Mouse (Mus musculus) layer of hippocampus, adult 2 months (tissue): ENCODE data around the gene Ddit4l. TPM values are rescaled to one million over a fixed set of nuclear protein-coding genes. Genes with fewer than 3 reads are reported as not detected.
"Not testable (repeated sequence)": the region's sequence is repeated elsewhere in the genome, so short reads cannot be mapped to it uniquely, and the experiment has no call there.

Source experiments
- DNase-seq, 2 experiments: peaks; one replicate each; pipeline ENCODE4 v3.0.0; 2022; ENCODE audit warnings: low spot score in 2 of 2
- H3K27ac ChIP-seq: fragments of 200-600 bp; 2 replicates; pipeline ENCODE4 v1.8.1; 2022
- H3K4me3 ChIP-seq: fragments of 200-600 bp; 2 replicates; pipeline ENCODE4 v1.8.1; 2022; ENCODE audit warnings: mild to moderate bottlenecking
- CTCF ChIP-seq: fragments of 200-600 bp; conservative IDR thresholded peaks from 2 replicates; pipeline ENCODE4 v1.8.1; 2022; ENCODE audit warnings: antibody characterized with exemption, mild to moderate bottlenecking, moderate library complexity
- long read RNA-seq, 2 experiments: library from polyadenylated mRNA; stranded (forward); transcript quantifications; one replicate each; pipeline ENCODE4 v2.0.0; 2021; ENCODE audit warnings: borderline mapping rate in 2 of 2
- total RNA-seq, 2 experiments: library from RNA; stranded (reverse); gene quantifications; 2 replicates each; pipeline ENCODE4 v1.2.3; 2021

Gene Ddit4l
- total RNA-seq = 1 to 10 TPM; 8.7 to 8.9 TPM
- long read RNA-seq, experiment 1, transcript Ddit4l-201 (3 exons, 2,722 nt) = major isoform, 9 of 13 reads
- long read RNA-seq, experiment 1, partial matches to known transcripts = 0 of 13 reads
- long read RNA-seq, experiment 1, other reads (novel, unspliced or antisense) = 1 of 13 reads
- long read RNA-seq, experiment 2, transcript Ddit4l-201 (3 exons, 2,722 nt) = major isoform, 14 of 15 reads
- long read RNA-seq, experiment 2, partial matches to known transcripts = 0 of 15 reads
- long read RNA-seq, experiment 2, other reads (novel, unspliced or antisense) = 0 of 15 reads

DNA sequence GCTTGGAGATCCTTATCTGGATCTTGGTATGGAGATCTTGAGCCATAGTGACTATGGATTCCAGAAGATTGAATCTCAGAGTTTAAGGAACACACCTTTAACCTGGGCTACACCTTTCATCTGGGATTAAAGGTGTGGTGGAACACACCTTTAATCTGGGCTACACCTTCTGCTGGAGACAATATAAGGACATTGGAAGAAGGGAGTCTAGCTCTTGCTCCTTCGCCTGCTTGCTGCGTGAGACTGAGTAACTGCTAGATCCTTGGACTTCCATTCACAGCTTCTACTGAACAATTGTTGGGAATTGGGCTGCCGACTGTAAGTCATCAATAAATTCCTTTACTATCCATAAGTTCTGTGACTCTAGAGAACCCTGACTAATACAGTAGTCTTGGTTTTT, at the start of gene Ddit4l:
Ddit4l (plus strand) TSS at position 301 of the 400 bp plus-strand sequence.
- peak within 1 kb of the TSS; percentile 81 for H3K27ac ChIP-seq
- DNase-seq = not testable (repeated sequence)

DNA sequence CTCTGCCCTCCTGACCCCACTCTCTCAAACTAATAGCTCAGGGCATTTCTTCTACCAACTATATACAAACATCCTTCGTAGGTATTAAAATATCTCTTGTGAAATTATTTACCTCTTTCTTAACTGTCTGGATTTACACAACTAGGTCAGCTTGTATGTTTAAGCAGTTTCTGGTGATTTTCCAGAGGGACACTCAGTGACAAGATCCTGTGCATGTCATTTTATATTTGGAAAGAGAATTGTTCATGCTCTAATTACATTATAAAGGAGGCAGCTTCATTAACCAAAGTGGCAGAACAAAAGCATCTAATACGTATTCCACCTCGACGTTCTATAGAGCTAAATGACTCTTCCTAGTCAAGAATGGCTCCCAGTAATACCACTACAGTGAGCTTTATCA, 45.3 kb upstream of the Ddit4l start:
- Histone ChIP-seq H3K27ac (no peak overlapping the region), H3K4me3 (no peak overlapping the region)
- no peak for DNase-seq
- TF ChIP-seq CTCF = no peak

More for the DNA sequence above, at the start of gene Ddit4l:
- not testable (repeated sequence) for H3K4me3 ChIP-seq

DNA sequence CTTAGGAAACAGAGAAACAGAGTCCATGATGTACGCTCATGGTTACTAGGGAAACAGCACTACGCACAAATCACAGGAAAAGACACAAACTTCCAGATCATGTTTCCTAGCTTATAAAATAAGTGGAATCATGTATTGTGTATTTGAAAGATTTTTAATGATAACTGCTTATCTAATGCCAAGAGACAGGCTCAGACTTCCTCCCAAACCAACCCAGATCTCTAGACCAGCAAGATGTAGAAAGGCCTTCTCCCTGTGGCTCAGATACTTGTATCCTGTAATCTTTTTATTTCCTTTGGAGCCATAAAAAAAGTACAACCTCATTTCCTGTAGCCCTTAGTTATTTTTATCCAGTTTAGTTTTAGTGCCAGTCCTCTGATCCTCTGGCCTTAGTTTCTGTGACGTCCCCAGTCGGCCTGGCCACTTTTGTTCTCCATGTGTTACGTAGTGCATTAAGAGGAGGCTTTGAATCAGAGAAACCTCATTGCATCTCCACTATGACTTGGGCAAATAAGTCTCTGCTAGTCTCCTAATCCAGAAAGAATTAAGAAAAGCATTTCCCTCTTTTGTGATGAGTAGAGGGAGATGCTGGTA, 34.9 kb upstream of the Ddit4l start:
- no peak for TF ChIP-seq CTCF
- Histone ChIP-seq H3K27ac (peak overlapping the region; percentile 86), H3K4me3 (no peak overlapping the region)
- no peak for DNase-seq

DNA sequence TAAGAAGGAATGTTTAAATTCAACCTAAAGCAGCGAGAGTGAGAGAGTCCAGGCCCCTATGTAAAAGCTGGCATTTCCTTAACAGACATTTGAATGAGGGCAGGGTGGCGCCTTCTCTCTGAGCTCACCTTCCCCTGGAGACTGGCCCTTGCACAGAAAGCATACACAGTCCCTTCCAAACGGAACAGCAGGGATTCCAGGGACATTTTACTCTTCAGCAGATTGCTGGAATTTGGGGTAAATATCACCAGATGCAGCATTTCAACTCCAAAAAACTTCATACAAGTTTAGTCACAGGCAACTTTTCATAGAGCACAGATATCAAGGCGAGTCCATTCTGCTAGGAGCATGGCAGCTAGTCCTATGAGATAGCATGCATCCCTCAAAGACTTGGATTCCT, 31.6 kb upstream of the Ddit4l start:
- TF ChIP-seq CTCF = no peak
- DNase-seq = peak; percentile 32 to 39
- Histone ChIP-seq H3K27ac (peak overlapping the region; percentile 50), H3K4me3 (no peak overlapping the region)

- no peak for DNase-seq
- no peak overlapping the region for H3K27ac ChIP-seq
- H3K4me3 ChIP-seq = no peak overlapping the region
- no peak for TF ChIP-seq CTCF
Measured at GRCm38 (mm10) chr3:137594332-137594905, 27.0 kb upstream of the Ddit4l start.

- no peak for DNase-seq
- TF ChIP-seq CTCF = no peak
- Histone ChIP-seq H3K4me3 (no peak overlapping the region), H3K27ac (peak overlapping the region; percentile 81)
Measured at GRCm38 (mm10) chr3:137608918-137609435, 12.4 kb upstream of the Ddit4l start.

DNA sequence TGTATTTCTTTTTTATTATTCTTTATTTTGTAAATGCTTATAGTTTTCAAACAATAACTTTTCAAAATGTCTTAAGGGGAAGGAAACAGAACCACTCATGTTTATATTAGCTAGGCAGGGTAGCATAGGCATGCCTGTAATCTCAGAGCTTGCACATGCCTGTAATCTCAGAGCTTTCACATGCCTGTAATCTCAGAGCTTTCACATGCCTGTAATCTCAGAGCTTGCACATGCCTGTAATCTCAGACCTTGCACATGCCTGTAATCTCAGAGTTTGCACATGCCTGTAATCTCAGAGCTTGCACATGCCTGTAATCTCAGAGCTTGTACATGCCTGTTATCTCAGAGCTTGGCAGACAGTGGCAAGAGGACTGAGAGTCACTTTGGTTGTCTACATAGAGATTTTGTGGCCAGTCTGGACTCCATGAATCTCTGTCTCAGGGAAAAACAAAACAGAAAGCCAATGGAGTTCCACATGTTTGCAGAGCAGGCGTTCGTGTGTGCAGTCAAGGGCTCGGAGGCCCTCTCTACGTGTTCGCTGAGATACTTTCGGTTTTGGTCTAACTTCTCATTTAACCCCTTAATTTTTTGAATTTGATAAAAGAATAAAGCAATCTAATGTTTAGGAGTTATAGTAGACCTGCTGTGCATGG, 10.8 kb upstream of the Ddit4l start:
- no peak for TF ChIP-seq CTCF
- Histone ChIP-seq H3K27ac (peak overlapping the region; percentile 10; the same call in 1 of the 2 replicates), H3K4me3 (no peak overlapping the region)
- DNase-seq = no peak

DNA sequence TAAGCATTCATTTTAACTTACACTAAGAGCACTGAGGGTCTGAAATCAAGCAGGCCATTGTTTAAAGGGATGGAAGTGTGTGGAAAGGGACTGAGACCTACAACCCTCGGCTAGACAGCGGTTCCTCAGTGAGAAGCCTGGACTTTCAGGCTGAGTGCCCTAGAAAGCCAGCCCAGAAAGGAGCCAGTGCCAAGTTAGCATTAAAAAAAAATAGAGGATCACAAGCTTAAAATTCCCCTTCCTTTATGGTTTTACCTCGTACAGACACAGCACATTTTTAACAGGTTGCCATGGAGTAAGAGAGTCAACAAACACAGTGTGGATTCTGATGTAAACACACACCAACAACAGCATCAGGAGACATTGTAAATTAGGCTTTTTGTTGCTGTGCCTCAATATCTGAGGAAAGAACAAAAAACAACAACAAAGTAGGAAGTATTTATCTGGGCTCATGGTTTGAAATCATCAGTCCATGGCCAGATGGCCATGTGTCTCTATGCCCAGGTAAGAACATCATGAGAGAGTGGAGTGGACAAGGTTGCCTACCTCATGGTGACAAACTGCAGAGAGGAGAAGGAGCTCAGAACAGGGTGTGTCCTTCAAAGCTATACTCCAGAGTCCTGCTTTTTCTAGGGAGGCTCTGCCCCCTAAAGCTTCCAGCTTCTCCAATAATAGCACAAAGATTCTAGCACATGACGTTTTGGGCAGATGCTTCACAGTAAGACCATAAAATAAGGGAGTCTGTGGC, 10.1 kb upstream of the Ddit4l start:
- no peak for TF ChIP-seq CTCF
- H3K27ac ChIP-seq = no peak overlapping the region; the same call in 1 of the 2 replicates
- no peak for DNase-seq
- H3K4me3 ChIP-seq = no peak overlapping the region

- H3K4me3 ChIP-seq = no peak overlapping the region
- TF ChIP-seq CTCF = no peak
- DNase-seq = no peak
Measured at GRCm38 (mm10) chr3:137611981-137612380, 9.4 kb upstream of the Ddit4l start.

DNA sequence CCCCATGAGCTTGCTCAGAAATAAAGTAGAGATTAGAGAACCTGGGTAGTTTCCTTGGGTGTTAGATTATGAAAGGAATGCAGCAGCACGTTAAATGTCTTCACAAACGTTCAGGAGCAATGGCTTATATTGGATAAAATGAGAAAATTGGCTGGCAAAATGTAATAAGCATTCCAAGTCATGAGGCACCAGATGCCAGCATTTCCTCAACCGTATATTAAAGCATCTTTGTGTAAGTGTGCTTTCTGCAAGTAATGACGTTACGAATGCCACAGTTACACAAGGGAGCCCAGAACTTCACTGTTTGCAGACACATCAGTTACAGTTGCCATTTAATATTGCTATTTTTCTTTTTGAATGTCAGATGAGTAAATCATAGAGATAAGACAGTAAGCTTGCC, 872 bp upstream of the Ddit4l start:
- TF ChIP-seq CTCF = no peak
- Histone ChIP-seq H3K27ac (peak overlapping the region; percentile 12), H3K4me3 (no peak overlapping the region)
- peak in 1 of 2 experiments; percentile 60 for DNase-seq

More at GRCm38 (mm10) chr3:137611981-137612380, 9.4 kb upstream of the Ddit4l start:
- no peak overlapping the region for H3K27ac ChIP-seq

- Histone ChIP-seq H3K27ac (peak overlapping the region; percentile 81), H3K4me3 (no peak overlapping the region)
- no peak for TF ChIP-seq CTCF
- no peak for DNase-seq
Measured at GRCm38 (mm10) chr3:137622091-137622490, 679 bp downstream of the Ddit4l start.

GRCm38 (mm10) chr3:137622895-137623580, 1.6 kb downstream of the Ddit4l start:
- H3K27ac ChIP-seq = peak overlapping the region; percentile 81
- DNase-seq = no peak
- TF ChIP-seq CTCF = no peak
- H3K4me3 ChIP-seq = peak overlapping the region; percentile 70
